Mouse (Mus musculus) intestine, embryonic 14.5 days (tissue): ENCODE measurements around the gene Jun. TPM values are rescaled to one million over a fixed set of nuclear protein-coding genes. Genes with fewer than 3 reads are reported as not detected.

ENCODE experiments used
- ATAC-seq: fragments of 200-750 bp; cut with Nextera tagmentation; replicated peaks from 2 replicates; pipeline ENCODE4 v1.8.0; 2017; ENCODE audit warnings: low read depth, moderate number of reproducible peaks, moderate TSS enrichment, moderate library complexity; ENCODE audit not compliant: low FRiP score, low TSS enrichment
- DNase-seq: peaks from one replicate; pipeline ENCODE4 v3.0.0-alpha.2; 2018; ENCODE audit warnings: low spot score
- H3K27ac ChIP-seq: fragments of 300-500 bp; sonication (generic); 2 replicates; pipeline ENCODE4 v1.5.1; 2014; ENCODE audit warnings: low read depth, mild to moderate bottlenecking, control low read depth
- H3K27me3 ChIP-seq: fragments of 300-500 bp; sonication (generic); replicated peaks from 2 replicates; pipeline ENCODE4 v1.6.1; 2014; ENCODE audit warnings: low read length, control low read depth; ENCODE audit not compliant: control insufficient read depth, insufficient read depth
- H3K36me3 ChIP-seq: fragments of 300-500 bp; sonication (generic); 2 replicates; pipeline ENCODE4 v1.6.1; 2014; ENCODE audit warnings: low read length, control low read depth; ENCODE audit not compliant: control insufficient read depth, insufficient read depth
- H3K4me1 ChIP-seq: fragments of 300-500 bp; sonication (generic); replicated peaks from 2 replicates; pipeline ENCODE4 v1.6.1; 2014; ENCODE audit warnings: low read length, control low read depth, mixed read lengths; ENCODE audit not compliant: control insufficient read depth, insufficient read depth
- H3K4me2 ChIP-seq: fragments of 300-500 bp; sonication (generic); 2 replicates; pipeline ENCODE4 v1.6.1; 2014; ENCODE audit warnings: low read length
- H3K4me3 ChIP-seq: fragments of 300-500 bp; sonication (generic); 2 replicates; pipeline ENCODE4 v1.5.1; 2014; ENCODE audit warnings: low read depth, low read length, control low read depth, mixed read lengths
- H3K9ac ChIP-seq: fragments of 300-500 bp; sonication (generic); 2 replicates; pipeline ENCODE4 v1.6.1; 2014; ENCODE audit warnings: mild to moderate bottlenecking, low read length
- H3K9me3 ChIP-seq: fragments of 300-500 bp; sonication (generic); 2 replicates; pipeline ENCODE4 v1.6.1; 2016; ENCODE audit warnings: low read length, control low read depth; ENCODE audit not compliant: control insufficient read depth
- WGBS: fragments of 180-500 bp; shearing (Covaris S2); extraction: QIAGEN DNeasy Blood & Tissue Kit; methylation state at CpG from one replicate; pipeline ENCODE4 v1.1.7; 2014; 5-methylcytosine and 5-hydroxymethylcytosine counted together
- polyA plus RNA-seq: library from polyadenylated mRNA; unstranded; fragments of >200 nt; fragmentation: Nextera tagmentation; extraction: Ambion mirVana; gene quantifications from 2 replicates; pipeline ENCODE4 v1.2.1, GENCODE M21; 2014

Jun gene
- polyA plus RNA-seq, 1 experiment from 2014 or later = 56.0 TPM

DNA sequence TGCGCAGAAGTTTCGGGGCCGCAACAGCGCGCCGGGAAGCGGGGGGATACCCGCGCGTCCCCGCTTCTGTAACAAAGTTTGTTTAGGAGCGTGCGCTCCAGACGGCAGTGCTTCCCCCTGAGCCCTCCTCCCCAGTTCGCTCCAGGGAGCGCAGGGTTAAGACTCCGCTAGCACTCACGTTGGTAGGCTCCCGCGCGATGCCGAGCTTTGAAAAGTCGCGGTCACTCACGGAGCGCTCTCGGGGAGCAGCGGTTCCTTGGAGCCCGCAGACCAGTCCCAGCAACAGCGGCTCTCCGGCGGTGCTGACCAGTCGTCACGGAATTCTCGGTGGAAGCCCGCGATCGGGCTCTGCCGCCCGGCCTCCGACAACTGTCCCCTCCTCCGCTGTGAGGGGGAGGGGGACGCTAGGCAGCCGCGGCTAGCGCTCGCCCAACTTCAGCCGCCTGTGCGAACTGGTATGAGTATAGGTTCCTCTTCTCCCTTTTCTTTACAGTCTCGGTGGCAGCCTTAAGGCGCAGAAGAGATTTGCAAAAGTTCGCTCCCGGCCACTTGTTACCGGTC lies 631 bp downstream of the Jun start:
- WGBS = 0% methylated on average over 54 of the region's 54 CpGs
- peak; percentile 6; the same call in 1 of the 2 replicates for ATAC-seq

DNA sequence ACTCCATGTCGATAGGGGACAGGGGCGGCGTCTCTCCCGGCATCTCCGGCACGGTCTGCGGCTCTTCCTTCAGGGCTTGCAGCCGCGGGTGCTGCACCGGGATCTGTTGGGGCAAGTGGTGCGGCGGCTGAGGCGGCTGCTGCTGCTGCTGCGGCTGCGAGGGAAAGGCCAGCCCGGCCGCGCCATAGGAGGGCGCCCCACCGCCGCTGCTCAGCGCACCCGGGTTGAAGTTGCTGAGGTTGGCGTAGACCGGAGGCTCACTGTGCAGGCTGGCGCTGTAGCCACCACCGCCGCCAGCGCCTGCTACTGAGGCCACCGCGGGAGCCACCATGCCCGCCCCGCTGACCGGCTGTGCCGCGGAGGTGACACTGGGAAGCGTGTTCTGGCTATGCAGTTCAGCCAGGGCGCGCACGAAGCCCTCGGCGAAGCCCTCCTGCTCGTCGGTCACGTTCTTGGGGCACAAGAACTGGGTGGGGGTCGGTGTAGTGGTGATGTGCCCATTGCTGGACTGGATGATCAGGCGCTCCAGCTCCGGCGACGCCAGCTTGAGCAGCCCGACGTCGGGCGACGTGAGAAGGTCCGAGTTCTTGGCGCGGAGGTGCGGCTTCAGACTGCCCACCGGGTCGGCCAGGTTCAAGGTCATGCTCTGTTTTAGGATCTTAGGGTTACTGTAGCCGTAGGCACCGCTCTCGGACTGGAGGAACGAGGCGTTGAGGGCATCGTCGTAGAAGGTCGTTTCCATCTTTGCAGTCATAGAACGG lies 1.3 kb downstream of the Jun start:
- WGBS = under 1% methylated on average over 70 of the region's 70 CpGs
- Histone ChIP-seq H3K9me3 (no peaks in the 10 kb centered on the region), H3K27ac (peak overlapping the region; percentile 100), H3K9ac (peak overlapping the region; percentile 98), H3K27me3 (no peaks in the 10 kb centered on the region), H3K4me3 (peak overlapping the region; percentile 95), H3K36me3 (no peaks in the 10 kb centered on the region; the same call in 1 of the 2 replicates), H3K4me1 (peaks cover 27% of the 10 kb centered on the region), H3K4me2 (peak overlapping the region; percentile 81)
- no peak for ATAC-seq
- DNase-seq = peak; percentile 83

More for the DNA sequence above, 631 bp downstream of the Jun start:
- peak overlapping the region; percentile 100 for H3K27ac ChIP-seq
- H3K4me2 ChIP-seq = peak overlapping the region; percentile 81
- H3K27me3 ChIP-seq = no peaks in the 10 kb centered on the region
- no peaks in the 10 kb centered on the region; the same call in 1 of the 2 replicates for H3K36me3 ChIP-seq
- peak overlapping the region; percentile 98 for H3K9ac ChIP-seq
- H3K4me1 ChIP-seq = peaks cover 27% of the 10 kb centered on the region
- peak overlapping the region; percentile 95 for H3K4me3 ChIP-seq
- H3K9me3 ChIP-seq = no peaks in the 10 kb centered on the region
- DNase-seq = peak; percentile 91

DNA sequence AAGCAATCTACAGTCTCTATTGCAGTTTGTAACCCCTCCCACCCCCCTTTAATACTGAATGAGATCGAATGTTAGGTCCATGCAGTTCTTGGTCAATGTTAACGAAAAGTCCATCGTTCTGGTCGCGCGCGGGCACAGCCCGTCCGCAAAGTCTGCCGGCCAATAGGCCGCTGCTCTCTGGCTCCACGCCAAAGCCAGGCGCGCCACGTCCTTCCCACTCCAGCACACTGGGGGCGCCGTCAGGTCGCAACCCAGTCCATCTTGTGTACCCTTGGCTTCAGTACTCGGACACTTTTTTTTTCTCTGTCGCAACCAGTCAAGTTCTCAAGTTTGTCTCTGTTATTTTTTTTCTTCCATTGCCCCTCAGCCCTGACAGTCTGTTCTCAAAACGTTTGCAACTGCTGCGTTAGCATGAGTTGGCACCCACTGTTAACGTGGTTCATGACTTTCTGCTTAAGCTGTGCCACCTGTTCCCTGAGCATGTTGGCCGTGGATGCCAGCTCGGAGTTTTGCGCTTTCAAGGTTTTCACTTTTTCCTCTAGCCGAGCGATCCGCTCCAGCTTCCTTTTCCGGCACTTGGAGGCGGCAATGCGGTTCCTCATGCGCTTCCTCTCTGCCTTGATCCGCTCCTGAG lies 2.0 kb downstream of the Jun start:
- Histone ChIP-seq H3K4me1 (peaks cover 24% of the 10 kb centered on the region), H3K27me3 (no peaks in the 10 kb centered on the region), H3K9me3 (no peaks in the 10 kb centered on the region), H3K27ac (peak overlapping the region; percentile 100), H3K4me3 (peak overlapping the region; percentile 95), H3K4me2 (peak overlapping the region; percentile 81), H3K36me3 (no peaks in the 10 kb centered on the region; the same call in 1 of the 2 replicates), H3K9ac (peak overlapping the region; percentile 98)
- ATAC-seq = no peak
- DNase-seq = peak; percentile 87
- under 1% methylated on average over 34 of the region's 34 CpGs for WGBS

DNA sequence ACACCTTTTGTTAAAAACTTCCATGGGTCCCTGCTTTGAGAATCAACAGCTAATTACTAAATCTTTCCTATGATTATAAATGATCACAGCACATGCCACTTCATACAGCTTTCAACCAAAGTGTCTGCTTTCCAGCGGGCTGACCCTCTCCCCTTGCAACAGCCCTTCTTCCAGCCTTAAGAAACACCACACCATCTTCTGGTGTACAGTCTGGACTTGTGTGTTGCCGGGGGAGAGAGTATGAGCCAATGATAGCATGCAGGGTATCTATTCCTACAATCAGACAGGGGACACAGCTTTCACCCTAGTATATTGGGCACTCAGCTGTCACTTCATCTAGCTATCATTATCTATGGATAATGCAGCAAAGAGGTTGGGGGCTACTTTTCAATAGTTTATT lies 2.9 kb downstream of the Jun start:
- Histone ChIP-seq H3K4me2 (peak overlapping the region; percentile 81), H3K36me3 (no peaks in the 10 kb centered on the region; the same call in 1 of the 2 replicates), H3K4me3 (peak overlapping the region; percentile 95), H3K27ac (no peak overlapping the region), H3K9me3 (no peaks in the 10 kb centered on the region), H3K27me3 (no peaks in the 10 kb centered on the region), H3K4me1 (peaks cover 16% of the 10 kb centered on the region), H3K9ac (peak overlapping the region; percentile 98)
- DNase-seq (peak; percentile 68), ATAC-seq (no peak)
- 41% methylated on average over 2 of the region's 2 CpGs for WGBS

DNA sequence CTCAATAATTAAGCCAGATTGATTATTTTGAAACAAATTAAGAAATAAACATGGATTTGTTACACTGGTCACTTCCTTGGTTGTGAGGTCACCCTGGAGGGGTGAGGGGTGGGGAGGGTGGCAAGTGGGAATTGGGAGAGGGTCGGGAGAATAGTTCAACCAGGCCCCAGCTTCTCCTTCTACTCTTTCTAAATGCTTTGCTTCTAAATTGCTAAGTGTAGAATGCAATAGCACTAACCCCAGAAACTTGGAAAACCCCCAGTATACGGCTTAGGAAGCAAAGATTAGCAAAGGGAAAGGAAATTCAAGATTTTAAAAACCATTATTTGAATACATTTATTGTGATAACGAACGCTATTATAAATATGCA lies 3.3 kb downstream of the Jun start:
- no peak for ATAC-seq
- peaks cover 14% of the 10 kb centered on the region; the same call in 1 of the 2 replicates for H3K4me1 ChIP-seq
- peak overlapping the region; percentile 81 for H3K4me2 ChIP-seq
- H3K27me3 ChIP-seq = no peaks in the 10 kb centered on the region
- H3K9me3 ChIP-seq = no peaks in the 10 kb centered on the region
- peak overlapping the region; percentile 98 for H3K9ac ChIP-seq
- 67% methylated on average over 4 of the region's 4 CpGs for WGBS
- peak overlapping the region; percentile 95 for H3K4me3 ChIP-seq
- H3K36me3 ChIP-seq = no peaks in the 10 kb centered on the region; the same call in 1 of the 2 replicates
- DNase-seq = no peak
- no peak overlapping the region for H3K27ac ChIP-seq

DNA sequence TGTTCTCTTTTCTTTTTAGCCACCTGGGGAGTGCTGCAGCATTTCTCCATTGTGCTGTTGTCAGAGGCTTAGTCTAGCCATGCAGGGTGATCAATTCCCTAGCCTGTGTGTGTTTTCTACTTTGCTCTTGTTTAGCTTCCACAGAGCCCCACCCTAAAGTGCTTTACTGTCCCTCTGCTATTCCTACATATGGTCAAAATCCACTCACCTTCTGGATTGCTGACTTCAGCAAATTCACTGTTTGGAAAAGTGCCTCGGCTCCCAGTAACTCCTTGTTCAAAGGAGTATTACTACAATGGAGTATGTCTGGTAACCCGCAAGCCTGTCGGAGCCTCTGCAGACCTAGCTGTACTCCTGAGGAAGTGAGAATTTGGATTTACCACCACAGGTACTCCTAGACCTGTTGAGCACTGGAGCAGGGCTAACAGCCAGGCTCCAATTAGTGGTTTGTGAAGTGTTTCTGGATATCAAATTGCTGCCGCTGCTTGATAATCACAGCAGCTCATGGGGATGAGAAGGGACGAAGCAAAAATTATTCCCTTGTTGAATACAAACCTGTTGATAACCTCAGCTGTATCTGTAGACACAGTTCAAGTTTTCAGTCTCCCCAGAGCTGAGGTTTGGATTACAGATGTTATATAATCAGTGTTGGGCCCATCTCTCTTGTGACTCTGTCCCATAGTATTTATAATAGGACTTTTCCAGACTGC lies 3.8 kb downstream of the Jun start:
- no peaks in the 10 kb centered on the region for H3K27me3 ChIP-seq

DNA sequence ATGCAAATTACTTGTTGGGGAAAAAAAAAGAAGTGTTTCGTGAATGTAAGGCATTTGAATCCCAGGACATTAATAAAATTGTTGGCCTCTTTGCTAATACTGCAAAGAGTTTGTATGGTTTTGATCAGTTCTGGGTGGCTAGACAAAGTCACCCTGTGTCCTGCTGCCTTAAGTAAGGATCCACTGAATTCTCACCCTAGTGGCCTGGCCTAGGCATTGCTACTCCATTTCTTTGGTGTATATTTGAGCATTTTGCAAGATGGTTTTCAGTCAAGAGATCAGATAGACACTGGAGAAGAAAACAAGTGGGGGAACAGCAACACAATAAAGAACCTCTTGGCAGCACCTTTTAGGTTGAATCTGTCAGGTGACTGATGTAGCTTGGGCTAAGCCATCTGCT lies 6.9 kb downstream of the Jun start:
- H3K4me3 ChIP-seq = no peak overlapping the region
- ATAC-seq = no peak
- no peaks in the 10 kb centered on the region; the same call in 1 of the 2 replicates for H3K36me3 ChIP-seq
- WGBS = 76% methylated on average over 1 of the region's 1 CpGs
- no peak overlapping the region for H3K9ac ChIP-seq
- H3K4me1 ChIP-seq = peaks cover 14% of the 10 kb centered on the region; the same call in 1 of the 2 replicates
- H3K4me2 ChIP-seq = no peak overlapping the region
- H3K9me3 ChIP-seq = no peaks in the 10 kb centered on the region
- no peak overlapping the region for H3K27ac ChIP-seq
- no peak for DNase-seq
- H3K27me3 ChIP-seq = no peaks in the 10 kb centered on the region

More for the DNA sequence above, 3.8 kb downstream of the Jun start:
- H3K9me3 ChIP-seq = no peaks in the 10 kb centered on the region
- H3K36me3 ChIP-seq = no peaks in the 10 kb centered on the region; the same call in 1 of the 2 replicates
- ATAC-seq (no peak), DNase-seq (peak; percentile 73)
- H3K4me1 ChIP-seq = peaks cover 14% of the 10 kb centered on the region; the same call in 1 of the 2 replicates
- H3K4me2 ChIP-seq = peak overlapping the region; percentile 81
- peak overlapping the region; percentile 95 for H3K4me3 ChIP-seq
- WGBS = 58% methylated on average over 5 of the region's 5 CpGs
- H3K27ac ChIP-seq = no peak overlapping the region
- H3K9ac ChIP-seq = peak overlapping the region; percentile 98

DNA sequence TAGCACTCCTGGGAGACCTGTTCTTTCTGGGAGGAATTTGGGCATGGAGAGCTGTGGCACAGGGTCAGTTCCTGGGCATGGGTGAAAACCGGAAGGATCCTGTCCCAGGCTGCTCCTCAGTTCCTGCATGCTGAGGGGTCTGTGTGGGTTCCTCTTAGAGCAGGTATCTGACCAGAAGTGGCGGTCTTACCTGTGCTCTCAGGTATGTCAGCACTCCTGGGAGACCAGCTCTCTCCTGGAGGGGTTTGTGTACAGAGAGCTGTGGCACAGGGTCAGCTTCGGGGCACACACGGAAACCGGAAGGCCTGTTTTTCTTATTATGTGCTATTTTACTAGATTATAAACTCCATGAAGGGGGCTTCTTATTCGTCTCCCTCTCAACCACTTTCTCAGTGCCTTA lies 7.3 kb downstream of the Jun start:
- H3K27ac ChIP-seq = no peak overlapping the region
- DNase-seq (no peak), ATAC-seq (no peak)
- H3K4me1 ChIP-seq = peaks cover 14% of the 10 kb centered on the region; the same call in 1 of the 2 replicates
- H3K27me3 ChIP-seq = no peaks in the 10 kb centered on the region
- no peak overlapping the region for H3K4me2 ChIP-seq
- H3K9ac ChIP-seq = no peak overlapping the region
- H3K4me3 ChIP-seq = no peak overlapping the region
- WGBS = 73% methylated on average over 6 of the region's 6 CpGs
- H3K36me3 ChIP-seq = no peaks in the 10 kb centered on the region; the same call in 1 of the 2 replicates
- H3K9me3 ChIP-seq = no peaks in the 10 kb centered on the region
